Mouse (Mus musculus) forebrain, postnatal 0 days (tissue): ENCODE results near the gene Wdfy4. TPM values are rescaled to one million over a fixed set of nuclear protein-coding genes. Genes with fewer than 3 reads are reported as not detected.
A peak's percentile ranks its signal among the peaks of the same experiment; 100 is the strongest.

Experiments
- ATAC-seq: fragments of 200-750 bp; cut with Nextera tagmentation; 2 replicates; pipeline ENCODE4 v1.8.0; 2017; ENCODE audit warnings: mild to moderate bottlenecking, moderate library complexity
- DNase-seq: peaks from one replicate; pipeline ENCODE4 v3.0.0-alpha.2; 2015
- H3K27ac ChIP-seq: fragments of 300-500 bp; sonication (generic); 2 replicates; pipeline ENCODE4 v1.5.1; 2014; ENCODE audit warnings: low read depth, mild to moderate bottlenecking, antibody characterized with exemption, low read length, moderate library complexity, mixed read lengths
- H3K27me3 ChIP-seq: fragments of 300-500 bp; sonication (generic); 2 replicates; pipeline ENCODE4 v1.6.1; 2014; ENCODE audit warnings: mild to moderate bottlenecking, low read length, mixed read lengths; ENCODE audit not compliant: insufficient read depth
- H3K36me3 ChIP-seq: fragments of 300-500 bp; sonication (generic); 2 replicates; pipeline ENCODE4 v1.6.1; 2014; ENCODE audit warnings: mild to moderate bottlenecking, moderate library complexity; ENCODE audit not compliant: insufficient read depth
- H3K4me1 ChIP-seq: fragments of 300-500 bp; sonication (generic); 2 replicates; pipeline ENCODE4 v1.6.1; 2014; ENCODE audit warnings: antibody characterized with exemption; ENCODE audit not compliant: insufficient read depth
- H3K4me2 ChIP-seq: fragments of 300-500 bp; sonication (generic); 2 replicates; pipeline ENCODE4 v1.6.1; 2014; ENCODE audit warnings: low read depth, mild to moderate bottlenecking, moderate library complexity
- H3K4me3 ChIP-seq: fragments of 300-500 bp; sonication (generic); 2 replicates; pipeline ENCODE4 v1.5.1; 2014; ENCODE audit warnings: low read depth, low read length, mixed read lengths
- H3K9ac ChIP-seq: fragments of 300-500 bp; sonication (generic); 2 replicates; pipeline ENCODE4 v1.6.1; 2014; ENCODE audit warnings: mild to moderate bottlenecking
- H3K9me3 ChIP-seq: fragments of 300-500 bp; sonication (generic); 2 replicates; pipeline ENCODE4 v1.6.1; 2016; ENCODE audit warnings: low read length
- CTCF ChIP-seq: sonication (generic); IDR thresholded peaks from 2 replicates; pipeline ENCODE4 v1.5.1; 2016; ENCODE audit warnings: antibody characterized with exemption, control low read depth, low read depth
- WGBS: fragments of 180-500 bp; shearing (Covaris S2); extraction: QIAGEN DNeasy Blood & Tissue Kit; methylation state at CpG from one replicate; pipeline ENCODE4 v1.1.7; 2014; 5-methylcytosine and 5-hydroxymethylcytosine counted together
- polyA plus RNA-seq: library from polyadenylated mRNA; unstranded; fragments of >200 nt; fragmentation: Nextera tagmentation; extraction: Ambion mirVana; gene quantifications from 2 replicates; pipeline ENCODE4 v1.2.1, GENCODE M21; 2015
- total RNA-seq: library from RNA; depleted of rRNA; stranded (reverse); fragments of >200 nt; gene quantifications from 2 replicates; pipeline ENCODE4 v1.2.3, GENCODE M21; 2014

Gene Wdfy4
- total and polyA plus RNA-seq, 2 experiments from 2014 or later, result 0.33 to 0.52 TPM

- WGBS, result 57% methylated on average over 8 of the region's 8 CpGs
- ATAC-seq (peak; percentile 25), DNase-seq (no peak)
- Histone ChIP-seq H3K9me3 (no peaks in the 10 kb centered on the region), H3K9ac (no peak overlapping the region), H3K4me3 (no peak overlapping the region), H3K4me1 (0 out of 2 replicates have a peak, but pooled peaks cover under 1% of the 10 kb centered on the region), H3K36me3 (no peaks in the 10 kb centered on the region), H3K27me3 (no peaks in the 10 kb centered on the region), H3K4me2 (no peak overlapping the region), H3K27ac (no peak overlapping the region)
- TF ChIP-seq CTCF, result no peak
These were observed 228.8 kb downstream of the Wdfy4 start for GRCm38 (mm10) chr14:32956486-32956885.

GRCm38 (mm10) chr14:32950312-32951301 lies 234.7 kb downstream of the Wdfy4 start:
- Histone ChIP-seq H3K9ac (no peak overlapping the region), H3K36me3 (no peaks in the 10 kb centered on the region), H3K27ac (no peak overlapping the region), H3K4me3 (no peak overlapping the region), H3K4me2 (no peak overlapping the region), H3K9me3 (no peaks in the 10 kb centered on the region), H3K27me3 (no peaks in the 10 kb centered on the region), H3K4me1 (0 out of 2 replicates have a peak, but pooled peaks cover 6% of the 10 kb centered on the region)
- no peak for TF ChIP-seq CTCF
- ATAC-seq (peak; percentile 74), DNase-seq (no peak)
- 39% methylated on average over 20 of the region's 20 CpGs for WGBS

- no peaks in the 10 kb centered on the region for H3K9me3 ChIP-seq
- DNase-seq, result peak; percentile 56
- 82% methylated on average over 2 of the region's 2 CpGs for WGBS
- 0 out of 2 replicates have a peak, but pooled peaks cover 6% of the 10 kb centered on the region for H3K4me1 ChIP-seq
- no peak for TF ChIP-seq CTCF
- no peaks in the 10 kb centered on the region for H3K36me3 ChIP-seq
- no peak overlapping the region for H3K4me3 ChIP-seq
- H3K27ac ChIP-seq, result no peak overlapping the region
- ATAC-seq, result peak; percentile 80
- no peak overlapping the region for H3K9ac ChIP-seq
- no peaks in the 10 kb centered on the region for H3K27me3 ChIP-seq
- H3K4me2 ChIP-seq, result no peak overlapping the region
These were observed 237.8 kb downstream of the Wdfy4 start for GRCm38 (mm10) chr14:32947512-32947911.

GRCm38 (mm10) chr14:32939217-32939616 lies 246.1 kb downstream of the Wdfy4 start:
- ATAC-seq (no peak), DNase-seq (no peak)
- Histone ChIP-seq H3K4me2 (no peak overlapping the region), H3K4me1 (no peaks in the 10 kb centered on the region), H3K9me3 (no peaks in the 10 kb centered on the region), H3K9ac (no peak overlapping the region), H3K27me3 (no peaks in the 10 kb centered on the region), H3K36me3 (no peaks in the 10 kb centered on the region), H3K4me3 (no peak overlapping the region), H3K27ac (no peak overlapping the region)
- no peak for TF ChIP-seq CTCF
- WGBS, result 68% methylated on average over 5 of the region's 5 CpGs

- no peaks in the 10 kb centered on the region for H3K36me3 ChIP-seq
- no peak overlapping the region for H3K27ac ChIP-seq
- no peak for TF ChIP-seq CTCF
- no peak overlapping the region for H3K9ac ChIP-seq
- peak; percentile 32 for DNase-seq
- peak; percentile 50 for ATAC-seq
- no peaks in the 10 kb centered on the region for H3K4me1 ChIP-seq
- 42% methylated on average over 6 of the region's 6 CpGs for WGBS
- H3K9me3 ChIP-seq, result no peaks in the 10 kb centered on the region
- H3K4me2 ChIP-seq, result no peak overlapping the region
- no peaks in the 10 kb centered on the region for H3K27me3 ChIP-seq
- H3K4me3 ChIP-seq, result no peak overlapping the region
These were observed 251.2 kb downstream of the Wdfy4 start for GRCm38 (mm10) chr14:32934064-32934463.

- DNase-seq, result no peak
- Histone ChIP-seq H3K27me3 (no peaks in the 10 kb centered on the region), H3K4me1 (no peaks in the 10 kb centered on the region), H3K9ac (no peak overlapping the region), H3K4me3 (no peak overlapping the region), H3K27ac (no peak overlapping the region), H3K36me3 (no peaks in the 10 kb centered on the region), H3K9me3 (no peaks in the 10 kb centered on the region), H3K4me2 (no peak overlapping the region)
- 87% methylated on average over 8 of the region's 8 CpGs for WGBS
- TF ChIP-seq CTCF, result no peak
- no peak for ATAC-seq
These were observed 253.1 kb downstream of the Wdfy4 start for GRCm38 (mm10) chr14:32932220-32932619.

- no peaks in the 10 kb centered on the region for H3K9me3 ChIP-seq
- no peak overlapping the region for H3K27ac ChIP-seq
- DNase-seq (no peak), ATAC-seq (no peak)
- H3K4me1 ChIP-seq, result no peaks in the 10 kb centered on the region
- no peaks in the 10 kb centered on the region for H3K27me3 ChIP-seq
- H3K4me2 ChIP-seq, result no peak overlapping the region
- H3K36me3 ChIP-seq, result no peaks in the 10 kb centered on the region
- TF ChIP-seq CTCF, result no peak
- H3K4me3 ChIP-seq, result no peak overlapping the region
- H3K9ac ChIP-seq, result no peak overlapping the region
- WGBS, result 88% methylated on average over 10 of the region's 10 CpGs
These were observed 253.6 kb downstream of the Wdfy4 start for GRCm38 (mm10) chr14:32931709-32932108.
